Mouse (Mus musculus) WW6 (cell line): ENCODE results near the gene Gm1604a.
"Not testable (repeated sequence)": the region's sequence is repeated elsewhere in the genome, so short reads cannot be mapped to it uniquely, and the experiment has no call there.

Experiments
- DNase-seq: peaks from one replicate; pipeline ENCODE4 v3.0.0-alpha.2; 2013; ENCODE audit warnings: low read depth, low spot score

Gene Gm1604a

GRCm38 (mm10) chr17:7068997-7069539 is 43.7 kb downstream of the Gm1604a start:
- not testable (repeated sequence) for DNase-seq

GRCm38 (mm10) chr17:7069561-7070240 is 44.3 kb downstream of the Gm1604a start:
- not testable (repeated sequence) for DNase-seq

GRCm38 (mm10) chr17:7074494-7074893 is 49.1 kb downstream of the Gm1604a start:
- not testable (repeated sequence) for DNase-seq

DNA sequence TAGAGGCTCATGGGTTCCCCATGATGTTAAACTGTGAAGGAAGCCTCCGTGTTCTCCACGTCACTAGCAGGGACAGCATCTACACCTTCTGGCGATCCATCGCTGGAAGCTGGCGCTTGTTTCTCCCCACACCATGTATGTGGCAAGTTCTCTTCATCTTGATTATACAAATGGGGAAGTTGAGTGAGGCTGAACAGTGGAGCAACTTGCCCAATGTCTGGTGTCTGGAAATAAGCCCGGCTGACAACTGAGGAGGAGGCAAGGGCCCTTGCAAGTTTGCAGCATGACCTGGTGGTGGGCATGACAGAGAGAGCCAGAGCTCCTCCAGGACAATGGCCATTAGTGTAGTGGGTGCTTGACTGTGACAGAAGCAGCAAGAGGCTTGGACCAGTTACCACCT is 50.2 kb downstream of the Gm1604a start:
- not testable (repeated sequence) for DNase-seq

DNA sequence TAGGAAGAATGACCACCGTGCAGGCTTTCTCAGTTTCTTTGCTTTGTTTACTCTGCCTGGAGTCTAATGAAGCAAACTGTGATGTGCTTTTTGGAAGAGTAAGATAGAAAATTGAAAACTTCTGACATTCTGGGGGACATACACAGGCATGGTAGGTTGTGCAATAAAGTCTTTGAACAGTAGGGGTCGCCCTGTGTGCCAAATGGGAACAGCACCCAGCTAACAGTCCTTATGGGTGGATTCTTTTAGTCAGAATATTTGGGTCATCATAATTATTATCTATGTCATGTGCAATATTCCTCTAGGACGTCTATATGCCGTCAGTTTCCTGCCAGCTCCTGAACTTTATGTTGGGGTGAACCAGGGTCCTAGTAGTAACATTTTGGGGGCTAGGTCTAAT is 54.2 kb downstream of the Gm1604a start:
- DNase-seq: not testable (repeated sequence)

DNA sequence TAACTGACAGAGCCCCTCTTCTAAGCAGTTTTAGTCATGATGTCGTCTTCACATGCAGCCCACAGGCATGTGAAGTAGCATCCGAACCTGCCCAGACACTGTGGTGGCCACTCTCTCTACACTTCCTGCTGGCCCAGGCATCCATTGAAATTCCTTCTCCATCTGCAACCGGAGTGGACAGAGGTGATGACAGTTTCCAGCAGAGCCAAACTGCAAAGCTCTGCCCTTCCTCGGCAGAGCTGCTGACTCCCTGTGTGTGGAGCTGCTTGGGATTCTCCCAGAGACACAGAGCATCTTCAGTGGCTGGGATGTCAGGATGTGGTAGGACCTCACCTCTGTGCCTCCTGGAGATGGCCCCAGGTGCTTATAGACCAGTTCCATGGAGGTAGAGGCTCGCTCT is 59.2 kb downstream of the Gm1604a start:
- not testable (repeated sequence) for DNase-seq

DNA sequence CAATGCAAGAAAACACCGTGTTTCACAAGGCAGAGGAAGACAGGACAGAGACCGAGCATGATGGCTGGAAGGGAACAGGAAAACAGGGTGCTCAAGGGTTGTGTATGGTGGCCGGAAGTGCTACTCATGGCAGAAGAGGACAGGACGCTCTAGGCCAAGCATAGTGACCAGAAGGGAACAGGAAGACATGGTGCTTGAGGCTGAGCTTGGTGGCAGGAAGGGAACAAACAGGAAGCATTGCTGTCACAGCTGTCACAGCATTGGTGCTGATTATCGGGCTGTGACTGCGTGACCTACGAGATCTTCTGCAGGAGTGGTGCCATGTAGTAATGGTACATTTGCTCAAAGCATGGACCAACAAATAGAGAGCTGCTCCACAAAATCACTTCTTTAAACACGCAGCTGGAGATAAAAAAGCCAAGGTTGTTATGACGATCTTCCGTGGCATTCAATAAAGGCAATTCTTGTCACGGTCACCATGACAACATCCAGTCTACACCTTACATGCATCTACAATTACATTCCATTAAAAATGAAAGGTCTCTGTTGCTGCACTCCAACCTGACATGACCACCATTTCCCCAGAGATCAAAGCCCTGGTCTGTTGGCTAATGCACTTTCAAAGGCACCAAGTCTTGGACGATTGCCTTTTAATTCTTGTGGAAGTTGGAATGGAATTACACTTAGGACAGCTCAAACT is 60.3 kb downstream of the Gm1604a start:
- not testable (repeated sequence) for DNase-seq

DNA sequence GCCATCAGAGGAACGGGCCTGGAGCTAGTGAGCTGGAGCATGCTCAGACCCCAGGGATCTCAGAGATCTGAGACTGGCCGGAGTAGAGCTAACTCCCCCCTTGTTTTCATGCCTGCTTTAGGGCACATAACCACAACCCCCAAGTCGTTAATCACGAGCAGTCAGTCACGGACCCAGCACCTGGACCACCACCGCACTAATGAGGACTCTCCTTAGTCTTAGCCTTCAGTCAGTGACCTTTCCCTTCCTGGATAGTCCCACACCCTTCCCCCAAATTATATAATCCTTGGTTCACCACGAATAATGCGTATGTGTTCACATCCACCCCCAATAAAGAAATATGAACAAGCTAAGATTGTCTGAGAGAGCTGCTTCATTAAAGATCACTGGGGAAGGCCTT is 61.5 kb downstream of the Gm1604a start:
- DNase-seq: not testable (repeated sequence)

- DNase-seq: not testable (repeated sequence)
Observed at GRCm38 (mm10) chr17:7097835-7098519, 72.6 kb downstream of the Gm1604a start.

DNA sequence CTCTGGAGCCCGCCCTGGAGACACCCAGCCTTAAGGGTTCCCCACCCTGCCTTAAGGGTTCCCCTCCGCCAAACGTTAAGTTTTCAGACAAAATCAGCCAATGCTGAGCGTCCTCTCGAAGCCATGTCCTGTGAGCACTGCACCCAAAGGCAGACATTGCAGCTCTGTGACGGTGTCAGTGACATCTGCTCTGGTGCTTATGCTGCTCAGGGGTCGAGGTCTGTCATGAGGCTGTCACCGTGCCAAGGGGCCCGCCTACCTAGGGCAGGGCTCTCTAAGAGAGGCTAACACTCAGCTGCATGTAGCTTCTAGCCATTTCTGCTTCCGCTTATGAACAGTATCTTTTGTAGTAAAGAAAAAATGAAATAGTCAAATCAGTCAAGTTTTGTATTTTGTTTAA is 73.7 kb downstream of the Gm1604a start:
- DNase-seq: not testable (repeated sequence)

GRCm38 (mm10) chr17:7102945-7103344 is 77.6 kb downstream of the Gm1604a start:
- DNase-seq: not testable (repeated sequence)

DNA sequence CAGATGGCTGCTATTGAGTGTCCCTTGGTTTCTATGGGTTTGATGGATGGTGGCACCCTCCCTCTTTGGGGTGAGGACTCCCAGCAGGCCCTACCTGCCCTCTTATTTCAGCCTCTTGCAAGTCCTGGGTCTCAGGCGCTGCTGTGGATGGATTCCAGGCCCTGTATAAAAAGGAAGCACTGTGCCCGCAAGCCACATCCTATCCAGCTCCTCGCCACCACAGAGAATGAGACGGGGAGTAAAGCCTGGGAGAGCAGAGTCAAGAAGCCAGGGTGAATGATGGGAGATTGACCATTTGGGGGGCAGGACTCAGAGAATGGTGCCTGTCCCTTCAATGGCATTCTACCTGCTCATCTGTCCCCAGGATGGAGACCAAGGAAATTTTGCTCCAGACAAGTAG is 86.3 kb downstream of the Gm1604a start:
- not testable (repeated sequence) for DNase-seq

DNA sequence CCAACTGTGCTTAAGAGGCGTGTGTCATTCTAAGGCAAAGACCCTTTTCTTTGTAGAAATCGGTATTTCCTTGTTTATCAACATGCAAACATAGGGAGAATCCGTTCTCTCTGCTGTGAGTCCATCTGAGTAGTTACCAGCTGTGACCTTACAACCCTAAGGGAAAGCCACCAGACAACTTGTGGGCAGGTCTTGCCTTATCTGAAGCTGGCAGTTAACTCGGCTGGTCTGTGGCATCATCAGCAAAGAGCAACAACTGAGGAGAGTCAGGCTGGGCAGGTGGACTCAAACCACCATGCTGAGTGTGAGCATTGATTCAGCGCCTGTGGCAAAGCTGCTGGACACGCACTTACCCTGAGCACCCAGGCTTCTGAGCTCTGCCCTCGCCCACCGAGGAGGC is 90.9 kb downstream of the Gm1604a start:
- not testable (repeated sequence) for DNase-seq

DNA sequence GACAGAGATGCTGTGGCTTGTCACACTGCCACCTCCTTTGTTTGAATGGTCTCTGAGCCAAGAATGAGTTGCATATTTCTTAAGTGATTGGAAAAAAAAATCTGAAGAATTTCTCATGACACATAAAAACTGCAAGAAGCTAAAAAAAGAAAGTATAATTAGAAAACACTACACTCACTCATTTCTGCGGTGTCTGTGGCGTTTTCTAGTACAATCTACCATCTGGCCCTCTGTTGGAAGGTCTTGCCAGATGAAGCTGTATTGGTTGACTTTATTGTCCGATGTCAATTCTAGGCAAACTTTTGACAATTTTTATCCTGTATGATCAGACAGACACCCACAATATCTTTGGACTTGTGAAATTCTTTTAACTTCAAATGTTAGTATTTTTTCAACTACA is 95.5 kb downstream of the Gm1604a start:
- DNase-seq: not testable (repeated sequence)

DNA sequence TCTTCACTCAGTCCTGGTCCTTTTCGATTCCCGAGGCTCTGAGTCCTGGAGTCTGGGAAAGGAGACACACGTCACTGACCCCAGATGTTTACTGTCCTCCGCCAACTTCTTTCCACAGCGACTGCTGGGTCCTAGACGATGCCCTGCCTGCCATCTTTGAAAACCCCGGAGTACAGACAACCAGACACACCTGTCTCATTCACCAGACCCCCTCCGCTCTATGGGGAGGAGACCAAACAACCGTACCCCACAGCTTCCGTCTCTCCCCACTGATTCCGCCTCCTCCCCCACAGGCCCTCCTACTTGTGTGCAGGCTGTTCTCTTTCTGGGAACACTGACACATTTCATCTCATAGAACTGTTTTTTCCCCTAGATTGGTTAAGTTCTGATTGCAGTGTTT is 97.2 kb downstream of the Gm1604a start:
- not testable (repeated sequence) for DNase-seq

DNA sequence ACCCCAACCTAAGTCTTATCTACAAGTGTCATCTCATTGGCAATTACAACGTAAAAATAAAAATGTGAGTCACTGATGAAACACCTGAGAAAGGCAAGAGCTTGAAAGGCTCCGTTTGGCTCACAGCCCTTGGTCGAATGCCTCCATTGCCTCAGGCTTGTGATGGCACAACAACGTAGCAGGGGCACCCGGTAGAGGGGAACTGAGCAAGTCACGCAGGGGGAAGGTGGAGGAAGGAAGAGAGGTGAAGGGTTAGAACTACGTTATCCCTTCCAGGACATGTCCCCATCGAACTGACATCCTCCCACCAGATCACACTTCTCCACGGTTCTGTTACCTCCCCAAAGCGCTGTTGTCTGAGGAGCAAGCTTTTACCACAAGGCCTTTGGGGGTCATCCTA is 101.1 kb downstream of the Gm1604a start:
- not testable (repeated sequence) for DNase-seq

- not testable (repeated sequence) for DNase-seq
Observed at GRCm38 (mm10) chr17:7134002-7134401, 108.6 kb downstream of the Gm1604a start.

- DNase-seq: not testable (repeated sequence)
Observed at GRCm38 (mm10) chr17:7135277-7135676, 109.9 kb downstream of the Gm1604a start.
